Mouse (Mus musculus): ENCODE data around the gene AL731706.2.

GRCm38 (mm10) chr2:136908596-136908995, 23.1 kb upstream of the AL731706.2 start:
- TF ChIP-seq CTCF (IDR thresholded peaks at IDR 0.05 in 2 of 3, conservative IDR thresholded peaks at IDR 0.05 in 1 of 3; ENCODE audit: control insufficient read depth in 1 of 3, insufficient read depth in 1 of 3, low read depth in 2 of 3, low read length in 3 of 3, poor library complexity in 1 of 3, severe bottlenecking in 1 of 3) (no peak), UBTF (IDR thresholded peaks at IDR 0.05; ENCODE audit: borderline replicate concordance, insufficient read depth, low read depth, low read length) (no peak), ZC3H11A (IDR thresholded peaks at IDR 0.05; ENCODE audit: low read depth, low read length) (no peak), POLR2AphosphoS2 (IDR thresholded peaks at IDR 0.05; ENCODE audit: low read length) (no peak), POLR2A (IDR thresholded peaks at IDR 0.05; ENCODE audit: control insufficient read depth in 1 of 2, insufficient read depth in 1 of 2, low read depth in 1 of 2, low read length in 2 of 2, poor library complexity in 1 of 2) (no peak), RCOR1 (IDR thresholded peaks at IDR 0.05; ENCODE audit: low read depth, low read length) (no peak), USF1 (IDR thresholded peaks at IDR 0.05; ENCODE audit: low read depth, low read length) (no peak), POLR2AphosphoS5 (IDR thresholded peaks at IDR 0.05; ENCODE audit: borderline replicate concordance, low read depth, low read length) (no peak), E2F4 (IDR thresholded peaks at IDR 0.05; ENCODE audit: borderline replicate concordance, low read depth, low read length) (no peak), EP300 (IDR thresholded peaks at IDR 0.05; ENCODE audit: low read depth in 1 of 2, low read length in 2 of 2) (no peak), HCFC1 (IDR thresholded peaks at IDR 0.05; ENCODE audit: low read depth, low read length) (no peak), USF2 (IDR thresholded peaks at IDR 0.05; ENCODE audit: borderline replicate concordance in 1 of 2, insufficient read depth in 1 of 2, low read depth in 1 of 2, low read length in 2 of 2) (no peak), MAX (IDR thresholded peaks at IDR 0.05; ENCODE audit: low read length) (no peak), ELF1 (IDR thresholded peaks at IDR 0.05; ENCODE audit: low read depth, low read length) (no peak)
